Mouse (Mus musculus): ENCODE measurements at regions not wholly inside any gene's neighbourhood (a gene's known extent, or its start where the extent isn't known, plus 50 kb on each side); places are given as distances from the start of the nearest gene placed in this dataset.

GRCm38 (mm10) chr7:41739891-41740290, 106.9 kb downstream of the Zfp788 start:
- Histone ChIP-seq H3K27ac (ENCODE audit: poor library complexity, severe bottlenecking) (no peak overlapping the region), H3K36me3 (no peaks in the 10 kb centered on the region), H3K9me3 (replicated peaks) (peaks cover 7% of the 10 kb centered on the region), H3K4me1 (replicated peaks) (no peaks in the 10 kb centered on the region), H3K4me2 (peak overlapping the region; percentile 25), H3K4me3 (no peak overlapping the region), H3K9ac (no peak overlapping the region), H3K27me3 (replicated peaks) (no peaks in the 10 kb centered on the region)
- 16% methylated on average over 17 of the region's 17 CpGs for WGBS
- ATAC-seq (ENCODE audit: insufficient number of reproducible peaks, low FRiP score): no peak
